Mouse (Mus musculus) brain, embryonic 14.5 days (tissue): ENCODE results near the gene Vegfa.

ENCODE experiments used
- CTCF ChIP-seq: fragments of 200-500 bp; IDR thresholded peaks from 2 replicates; pipeline ENCODE4 v1.5.1; 2012; ENCODE audit warnings: inconsistent platforms, mild to moderate bottlenecking, moderate library complexity, borderline replicate concordance; ENCODE audit not compliant: insufficient read depth, insufficient read length; ENCODE audit errors: extremely low read depth
- POLR2A ChIP-seq: fragments of 200-500 bp; IDR thresholded peaks from 2 replicates; pipeline ENCODE4 v1.6.1; 2012; ENCODE audit warnings: mild to moderate bottlenecking, inconsistent platforms, borderline replicate concordance; ENCODE audit not compliant: poor library complexity, insufficient read depth, insufficient read length, severe bottlenecking; ENCODE audit errors: extremely low read depth

GRCm38 (mm10) chr17:46021760-46022159 is 10.4 kb downstream of the Vegfa start:
- TF ChIP-seq CTCF (no peak), POLR2A (no peak)
